Mouse (Mus musculus) ES-Bruce4 (cell line): ENCODE results near the gene Dpp6.

Experiments
- CTCF ChIP-seq: IDR thresholded peaks from one replicate; pipeline ENCODE4 v1.8.1; 2011; ENCODE audit warnings: low read depth, low read length
- POLR2A ChIP-seq: IDR thresholded peaks from one replicate; pipeline ENCODE4 v1.8.1; 2011; ENCODE audit warnings: low read length; ENCODE audit not compliant: insufficient read depth

DNA sequence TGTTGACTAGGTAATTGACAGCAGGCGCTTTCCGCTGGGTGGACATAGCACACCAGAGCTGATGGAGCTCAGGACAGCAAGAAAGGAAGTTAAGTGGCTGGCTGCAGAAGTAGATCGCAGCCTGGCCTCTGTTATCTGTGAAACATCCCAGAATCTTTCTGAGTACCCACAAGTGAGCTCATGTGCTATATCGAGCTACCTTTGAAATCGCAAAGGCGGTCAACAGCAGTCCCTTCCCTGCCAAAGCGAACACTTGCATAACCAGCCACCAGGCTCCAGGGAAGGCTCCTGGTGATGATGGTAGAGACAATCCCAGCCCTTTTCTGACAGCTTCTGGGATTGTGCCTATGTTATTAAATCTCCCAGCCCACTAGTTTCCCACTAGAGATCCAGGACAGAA, 186.5 kb downstream of the Dpp6 start:
- no peak for TF ChIP-seq CTCF
- no peak for TF ChIP-seq POLR2A
